Mouse (Mus musculus): ENCODE results near the gene Fgfr4.

DNA sequence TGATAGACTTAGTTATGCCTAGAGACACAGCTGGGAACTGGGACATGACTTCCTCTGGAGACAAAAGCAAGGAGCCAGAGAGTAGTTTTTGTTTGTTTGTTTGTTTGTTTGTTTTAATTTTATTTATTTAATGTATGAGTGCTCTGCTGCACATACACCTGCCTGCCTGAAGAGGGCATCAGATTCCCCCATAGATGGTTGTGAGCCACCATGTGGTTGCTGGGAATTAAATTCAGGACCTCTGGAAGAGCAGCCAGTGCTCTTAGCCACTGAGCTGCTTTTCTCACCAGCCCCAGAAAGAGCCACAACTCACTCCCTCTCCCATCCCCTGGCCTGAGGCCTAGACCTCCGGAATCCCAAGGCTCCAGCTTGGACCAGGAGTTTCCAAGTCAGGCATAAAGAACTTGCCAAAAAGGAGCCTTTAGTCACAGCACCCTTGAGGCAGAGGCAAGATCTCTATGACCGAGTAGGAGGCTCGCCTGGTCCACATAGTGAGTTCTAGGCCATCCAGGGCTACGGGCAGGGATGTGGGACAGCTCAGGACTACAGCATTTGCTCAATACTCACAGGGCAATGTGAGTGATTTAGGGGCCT, 25.6 kb downstream of the Fgfr4 start:
- TF ChIP-seq POLR2A (IDR thresholded peaks at IDR 0.05; ENCODE audit: insufficient read depth, low read depth, low read length) (0 out of 2 replicates have a peak, but pooled peaks have one; percentile 10), CTCF (IDR thresholded peaks at IDR 0.05; ENCODE audit: insufficient read depth, low read depth, low read length) (no peak)
